Mouse (Mus musculus) E14TG2a.4 (cell line): ENCODE measurements around the gene Col13a1.

Experiments used
- H3K27me3 ChIP-seq: 2 replicates; pipeline ENCODE4 v1.6.1; 2014; ENCODE audit warnings: low read length, control low read depth; ENCODE audit not compliant: insufficient read depth
- H3K36me3 ChIP-seq: 2 replicates; pipeline ENCODE4 v1.6.1; 2014; ENCODE audit warnings: low read length, control low read depth; ENCODE audit not compliant: insufficient read depth
- H3K4me1 ChIP-seq: replicated peaks from 2 replicates; pipeline ENCODE4 v1.6.1; 2014; ENCODE audit warnings: low read depth, low read length, control low read depth
- H3K4me3 ChIP-seq: replicated peaks from 2 replicates; pipeline ENCODE4 v1.5.1; 2014; ENCODE audit warnings: mild to moderate bottlenecking, low read length
- H3K9me3 ChIP-seq: 2 replicates; pipeline ENCODE4 v1.6.1; 2014; ENCODE audit warnings: low read length, control low read depth
- CTCF ChIP-seq: conservative IDR thresholded peaks from 2 replicates; pipeline ENCODE4 v1.5.1; 2014; ENCODE audit warnings: low read length
- NANOG ChIP-seq: IDR thresholded peaks from 2 replicates; pipeline ENCODE4 v1.6.1; 2014; ENCODE audit warnings: borderline replicate concordance, low read length, mixed read lengths
- POU5F1 ChIP-seq: IDR thresholded peaks from 2 replicates; pipeline ENCODE4 v1.6.1; 2014; ENCODE audit warnings: low read length, borderline replicate concordance

Col13a1 gene

GRCm38 (mm10) chr10:61949542-61949941 is 29.4 kb downstream of the Col13a1 start:
- Histone ChIP-seq H3K4me3 (no peak overlapping the region), H3K9me3 (peaks cover 8% of the 10 kb centered on the region; the same call in 1 of the 2 replicates), H3K36me3 (no peaks in the 10 kb centered on the region), H3K27me3 (peaks cover 26% of the 10 kb centered on the region; the same call in 1 of the 2 replicates), H3K4me1 (peaks cover 9% of the 10 kb centered on the region)
- TF ChIP-seq CTCF = no peak
- TF ChIP-seq NANOG = no peak
- TF ChIP-seq POU5F1 = no peak

- no peak overlapping the region for H3K4me3 ChIP-seq
- H3K36me3 ChIP-seq = no peaks in the 10 kb centered on the region
- peaks cover 25% of the 10 kb centered on the region for H3K27me3 ChIP-seq
- H3K4me1 ChIP-seq = 0 out of 2 replicates have a peak, but pooled peaks cover 4% of the 10 kb centered on the region
- TF ChIP-seq POU5F1 = no peak
- peaks cover 8% of the 10 kb centered on the region; the same call in 1 of the 2 replicates for H3K9me3 ChIP-seq
These were observed 34.5 kb downstream of the Col13a1 start for GRCm38 (mm10) chr10:61944386-61944785.

- Histone ChIP-seq H3K9me3 (peaks cover 8% of the 10 kb centered on the region; the same call in 1 of the 2 replicates), H3K36me3 (no peaks in the 10 kb centered on the region), H3K4me1 (0 out of 2 replicates have a peak, but pooled peaks cover 4% of the 10 kb centered on the region), H3K27me3 (peaks cover 34% of the 10 kb centered on the region), H3K4me3 (no peak overlapping the region)
- no peak for TF ChIP-seq CTCF
These were observed 35.4 kb downstream of the Col13a1 start for GRCm38 (mm10) chr10:61943480-61943879.

- Histone ChIP-seq H3K36me3 (no peaks in the 10 kb centered on the region), H3K27me3 (peaks cover 39% of the 10 kb centered on the region)
- TF ChIP-seq POU5F1 (no peak), NANOG (no peak), CTCF (no peak)
These were observed 36.2 kb downstream of the Col13a1 start for GRCm38 (mm10) chr10:61942719-61943118.

GRCm38 (mm10) chr10:61936211-61937121 is 42.4 kb downstream of the Col13a1 start:
- H3K36me3 ChIP-seq = no peaks in the 10 kb centered on the region
- no peak for TF ChIP-seq POU5F1
- TF ChIP-seq CTCF = no peak
- no peak for TF ChIP-seq NANOG
- peaks cover 17% of the 10 kb centered on the region for H3K9me3 ChIP-seq
- H3K27me3 ChIP-seq = peaks cover 39% of the 10 kb centered on the region
- peaks cover 60% of the 10 kb centered on the region for H3K4me1 ChIP-seq
- peak overlapping the region; percentile 63 for H3K4me3 ChIP-seq

More at GRCm38 (mm10) chr10:61942719-61943118, 36.2 kb downstream of the Col13a1 start:
- peaks cover under 1% of the 10 kb centered on the region; the same call in 1 of the 2 replicates for H3K9me3 ChIP-seq
- peaks cover 6% of the 10 kb centered on the region for H3K4me1 ChIP-seq
- no peak overlapping the region for H3K4me3 ChIP-seq

- Histone ChIP-seq H3K4me3 (no peak overlapping the region; the same call in 1 of the 2 replicates), H3K4me1 (peaks cover 91% of the 10 kb centered on the region), H3K9me3 (peaks cover 38% of the 10 kb centered on the region), H3K36me3 (peaks cover 15% of the 10 kb centered on the region; the same call in 1 of the 2 replicates), H3K27me3 (peaks cover 3% of the 10 kb centered on the region)
- TF ChIP-seq POU5F1 (no peak), NANOG (no peak), CTCF (no peak)
These were observed 47.2 kb downstream of the Col13a1 start for GRCm38 (mm10) chr10:61931678-61932077.

- peaks cover 15% of the 10 kb centered on the region; the same call in 1 of the 2 replicates for H3K36me3 ChIP-seq
- TF ChIP-seq NANOG (no peak), POU5F1 (no peak), CTCF (no peak)
- H3K9me3 ChIP-seq = peaks cover 45% of the 10 kb centered on the region
- 0 out of 2 replicates have a peak overlapping the region, but pooled peaks have one; percentile 3 for H3K4me3 ChIP-seq
- no peaks in the 10 kb centered on the region for H3K27me3 ChIP-seq
- peaks cover 85% of the 10 kb centered on the region for H3K4me1 ChIP-seq
These were observed 49.0 kb downstream of the Col13a1 start for GRCm38 (mm10) chr10:61929901-61930300.

GRCm38 (mm10) chr10:61928725-61929651 is 49.9 kb downstream of the Col13a1 start:
- Histone ChIP-seq H3K4me3 (peak overlapping the region; percentile 61), H3K27me3 (no peaks in the 10 kb centered on the region), H3K9me3 (peaks cover 45% of the 10 kb centered on the region), H3K4me1 (peaks cover 80% of the 10 kb centered on the region), H3K36me3 (peaks cover 15% of the 10 kb centered on the region; the same call in 1 of the 2 replicates)
- TF ChIP-seq NANOG (peak; percentile 66; the same call in 1 of the 2 replicates), POU5F1 (no peak)
